ENCODE assay signal across 8 mouse cellular contexts in genomic region chr19:3668551-3668950, GRCm38 (mm10). TPM values are rescaled to one million over a fixed set of nuclear protein-coding genes. Genes with fewer than 3 reads are reported as not detected.
A peak's percentile ranks its signal among the peaks of the same experiment; 100 is the strongest.
DNase-seq lines count a peak whose midpoint lies in the region; ATAC-seq and TF ChIP-seq lines count a peak whose summit lies in the region.

No protein-coding gene starts in this region.

- H3K4me3 ChIP-seq in forebrain, embryonic 12.5 days (replicated peaks), result no peak overlapping the region
- no peak overlapping the region for H3K4me3 ChIP-seq in forebrain, embryonic 15.5 days
- H3K4me3 ChIP-seq in layer of hippocampus, adult 2 months, result no peak overlapping the region; the same call in 1 of the 2 replicates
- H3K4me3 ChIP-seq in heart, embryonic 15.5 days, result no peak overlapping the region

- DNase-seq in layer of hippocampus, adult 2 months (ENCODE audit: low spot score in 2 of 2), result no peak
- no peak for DNase-seq in layer of hippocampus, postnatal 14 days (ENCODE audit: low spot score in 2 of 2)
- peak; percentile 68 for DNase-seq in lung, postnatal 36 days
- no peak for DNase-seq in adrenal gland, postnatal 14 days
- no peak for DNase-seq in cerebellum, adult 11-12 months

- no peaks in the 10 kb centered on the region for H3K27me3 ChIP-seq in forebrain, embryonic 12.5 days
- H3K27me3 ChIP-seq in forebrain, embryonic 15.5 days, result no peaks in the 10 kb centered on the region
- no peaks in the 10 kb centered on the region for H3K27me3 ChIP-seq in heart, embryonic 15.5 days

- no peak for TF ChIP-seq CTCF in layer of hippocampus, adult 2 months (conservative IDR thresholded peaks at IDR 0.05)

- no peak overlapping the region for H3K4me2 ChIP-seq in forebrain, embryonic 12.5 days
- no peak overlapping the region for H3K4me2 ChIP-seq in forebrain, embryonic 15.5 days (replicated peaks)
- H3K4me2 ChIP-seq in heart, embryonic 15.5 days, result no peak overlapping the region; the same call in 1 of the 2 replicates

- H3K36me3 ChIP-seq in forebrain, embryonic 12.5 days (replicated peaks), result peaks cover 7% of the 10 kb centered on the region; the same call in 1 of the 2 replicates
- H3K36me3 ChIP-seq in forebrain, embryonic 15.5 days, result no peaks in the 10 kb centered on the region
- 0 out of 2 replicates have a peak, but pooled peaks cover 7% of the 10 kb centered on the region for H3K36me3 ChIP-seq in heart, embryonic 15.5 days

- WGBS in forebrain, embryonic 12.5 days, result 85% methylated on average over 10 of the region's 10 CpGs
- 80% methylated on average over 10 of the region's 10 CpGs for WGBS in forebrain, embryonic 15.5 days
- 77% methylated on average over 10 of the region's 10 CpGs for WGBS in heart, embryonic 15.5 days

- H3K4me1 ChIP-seq in forebrain, embryonic 12.5 days, result peaks cover 20% of the 10 kb centered on the region
- peaks cover 14% of the 10 kb centered on the region for H3K4me1 ChIP-seq in forebrain, embryonic 15.5 days
- peaks cover 50% of the 10 kb centered on the region for H3K4me1 ChIP-seq in heart, embryonic 15.5 days (replicated peaks)

- no peak for ATAC-seq in forebrain, embryonic 12.5 days (ENCODE audit: low FRiP score)
- no peak for ATAC-seq in forebrain, embryonic 15.5 days (replicated peaks)
- ATAC-seq in heart, embryonic 15.5 days (replicated peaks; ENCODE audit: insufficient number of reproducible peaks, insufficient read depth, low FRiP score, low read depth), result no peak

- peak overlapping the region; percentile 59; the same call in 1 of the 2 replicates for H3K27ac ChIP-seq in forebrain, embryonic 12.5 days
- H3K27ac ChIP-seq in forebrain, embryonic 15.5 days (replicated peaks), result no peak overlapping the region
- H3K27ac ChIP-seq in layer of hippocampus, adult 2 months, result peak overlapping the region; percentile 73; the same call in 1 of the 2 replicates
- peak overlapping the region; percentile 60 for H3K27ac ChIP-seq in heart, embryonic 15.5 days

- no peak overlapping the region for H3K9ac ChIP-seq in forebrain, embryonic 12.5 days
- no peak overlapping the region for H3K9ac ChIP-seq in forebrain, embryonic 15.5 days (replicated peaks)
- no peak overlapping the region for H3K9ac ChIP-seq in heart, embryonic 15.5 days

- peaks cover 5% of the 10 kb centered on the region; the same call in 1 of the 2 replicates for H3K9me3 ChIP-seq in forebrain, embryonic 12.5 days
- H3K9me3 ChIP-seq in forebrain, embryonic 15.5 days, result no peaks in the 10 kb centered on the region
- no peaks in the 10 kb centered on the region for H3K9me3 ChIP-seq in heart, embryonic 15.5 days (replicated peaks)

RNA-seq across cellular contexts. Expression of gene Lrp5, which starts 17.8 kb away (rescaled TPM):
- polyA plus RNA-seq in forebrain, embryonic 12.5 days (2016; fragmentation: Nextera tagmentation; extraction: Ambion mirVana), result 2.9 and 3.2 TPM in 2 replicates
- 2.3 TPM in 2 replicates for polyA plus RNA-seq in forebrain, embryonic 15.5 days (2015; fragmentation: Nextera tagmentation; extraction: Ambion mirVana)
- 10 to 100 TPM in 1 of 2 experiments, 1 to 10 TPM in 1; 9.4 to 10.0 TPM for total RNA-seq in layer of hippocampus, adult 2 months (2021)
- 10 to 100 TPM; 13.7 to 14.8 TPM for total RNA-seq in layer of hippocampus, postnatal 14 days (2021)
- polyA plus RNA-seq in heart, embryonic 15.5 days (2015; fragmentation: Nextera tagmentation; extraction: Ambion mirVana), result 3.0 and 4.3 TPM in 2 replicates
- 96.5 and 97.9 TPM in 2 replicates for total RNA-seq in adrenal gland, postnatal 14 days (2021)

RNA-seq across cellular contexts. Expression of gene 1810055G02Rik, which starts 39.5 kb away (rescaled TPM):
- 35.1 and 40.2 TPM in 2 replicates for polyA plus RNA-seq in forebrain, embryonic 12.5 days (2016; fragmentation: Nextera tagmentation; extraction: Ambion mirVana)
- polyA plus RNA-seq in forebrain, embryonic 15.5 days (2015; fragmentation: Nextera tagmentation; extraction: Ambion mirVana), result 31.3 and 35.1 TPM in 2 replicates
- 10 to 100 TPM; 23.3 to 27.2 TPM for total RNA-seq in layer of hippocampus, adult 2 months (2021)
- 10 to 100 TPM; 35.5 to 40.3 TPM for total RNA-seq in layer of hippocampus, postnatal 14 days (2021)
- 15.9 and 26.6 TPM in 2 replicates for polyA plus RNA-seq in heart, embryonic 15.5 days (2015; fragmentation: Nextera tagmentation; extraction: Ambion mirVana)
- 29.2 and 33.7 TPM in 2 replicates for total RNA-seq in adrenal gland, postnatal 14 days (2021)
